In the genomic region with DNA sequence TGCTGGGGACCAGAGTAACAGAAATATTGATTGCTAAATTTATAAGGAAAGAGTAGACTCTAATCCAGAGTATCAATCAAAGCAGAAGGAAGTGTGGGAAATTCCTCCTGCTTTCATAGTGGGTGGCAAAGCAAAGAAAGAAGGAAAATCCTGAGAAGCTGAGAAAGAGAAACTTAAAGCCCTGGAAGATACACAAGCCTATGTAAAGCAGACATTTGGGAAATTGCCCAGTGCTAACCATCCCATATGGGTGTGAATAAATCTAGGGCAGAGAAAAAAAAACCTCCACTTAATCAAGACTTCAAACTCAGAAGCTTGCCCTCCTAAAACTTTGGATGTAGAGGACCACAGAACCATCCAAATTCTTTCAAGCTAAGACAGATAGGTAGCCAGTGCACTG, we compare ENCODE assay signal across 18 mouse cellular contexts.
DNase-seq lines count a peak whose midpoint lies in the region; ATAC-seq lines count a peak whose summit lies in the region.
"Had no signal": no experiment of that assay in that cellular context is flagged by ENCODE, and none has a peak within 500 bp of the region (broad histone marks: within the 10 kb centered on the region; RNA-seq: fewer than 3 reads in every experiment).

No protein-coding gene starts in this region.

- ATAC-seq in frontal cortex, adult (ENCODE audit: low TSS enrichment), result peak; percentile 94
- ATAC-seq: forebrain, embryonic 13.5 days; forebrain, embryonic 16.5 days had no signal

- intact Hi-C loops in left cerebral cortex, postnatal 14 days (cut with DNase I), result no loop called here
- intact Hi-C loops in left cerebral cortex, postnatal 36 days (cut with DNase I), result no loop called here

- no peak for DNase-seq in frontal cortex, postnatal 14 days (ENCODE audit: low spot score in 2 of 2)
- peak; percentile 9 to 39 for DNase-seq in left cerebral cortex, postnatal 14 days (ENCODE audit: low spot score in 2 of 2)
- DNase-seq in left cerebral cortex, postnatal 36 days (ENCODE audit: low spot score in 2 of 2), result no peak
- peak; percentile 25 to 30 for DNase-seq in right cerebral cortex, postnatal 10 days (ENCODE audit: low spot score in 2 of 2)
- DNase-seq in right cerebral cortex, postnatal 36 days (ENCODE audit: low spot score in 2 of 2), result no peak
- DNase-seq in telencephalon, adult 2 months (ENCODE audit: low read depth, low spot score), result peak; percentile 44
- no peak for DNase-seq in kidney, adult 9 months
- DNase-seq: adrenal gland, adult 2 months; adrenal gland, postnatal 10 days; adrenal gland, postnatal 25 days; cerebellum, adult 11-12 months; cerebellum, adult 2 months; cerebellum, adult 9-10 months; cerebellum, postnatal 10 days; cerebellum, postnatal 25 days had no signal

Comparison
In these comparisons a context has a peak if more than half of its experiments do, and no peak if none do; other contexts are left out.
1. DNase-seq: peak in left cerebral cortex, postnatal 14 days (2 of 2), right cerebral cortex, postnatal 10 days (2 of 2) and telencephalon, adult 2 months (single experiment); none in frontal cortex, postnatal 14 days (0 of 2), left cerebral cortex, postnatal 36 days (0 of 2), right cerebral cortex, postnatal 36 days (0 of 2) and kidney, adult 9 months (single experiment).